Mouse (Mus musculus) cerebellum, adult 2 months (tissue): Measurements from ENCODE around the gene Lypd6. TPM values are rescaled to one million over a fixed set of nuclear protein-coding genes. Genes with fewer than 3 reads are reported as not detected.

Experiments used
- DNase-seq, 2 experiments: peaks; one replicate each; pipeline ENCODE4 v3.0.0; 2021
- H3K27ac ChIP-seq: fragments of 200-500 bp; 2 replicates; pipeline ENCODE4 v1.5.1; 2012; ENCODE audit warnings: low read length, control low read depth, inconsistent platforms; ENCODE audit not compliant: insufficient read depth
- H3K27me3 ChIP-seq: fragments of 200-500 bp; 2 replicates; pipeline ENCODE4 v1.6.1; 2012; ENCODE audit warnings: inconsistent platforms, mild to moderate bottlenecking, low read length, moderate library complexity; ENCODE audit not compliant: control insufficient read depth, insufficient read depth
- H3K4me1 ChIP-seq: fragments of 200-500 bp; 2 replicates; pipeline ENCODE4 v1.6.1; 2011; ENCODE audit warnings: low read length; ENCODE audit not compliant: control insufficient read depth, insufficient read depth
- H3K4me3 ChIP-seq: fragments of 200-500 bp; replicated peaks from 2 replicates; pipeline ENCODE3; 2011; ENCODE audit warnings: mild to moderate bottlenecking, low read depth, low read length, control low read depth; ENCODE audit not compliant: insufficient read depth
- CTCF ChIP-seq: fragments of 200-500 bp; IDR thresholded peaks from 2 replicates; pipeline ENCODE4 v1.5.1; 2011; ENCODE audit warnings: low read depth, mild to moderate bottlenecking, control low read depth, low read length, moderate library complexity, borderline replicate concordance; ENCODE audit not compliant: insufficient read depth
- POLR2A ChIP-seq: fragments of 200-500 bp; IDR thresholded peaks from 2 replicates; pipeline ENCODE4 v1.6.1; 2011; ENCODE audit warnings: low read length, control low read depth, borderline replicate concordance; ENCODE audit not compliant: insufficient read depth
- WGBS: fragments of 180-500 bp; shearing (Covaris S2); methylation state at CpG from one replicate; pipeline ENCODE4 v1.1.7; 2018; 5-methylcytosine and 5-hydroxymethylcytosine counted together
- polyA plus RNA-seq: library from polyadenylated mRNA; depleted of rRNA; stranded (reverse); fragments of >200 nt; gene quantifications from 2 replicates; pipeline ENCODE4 v1.2.3, GENCODE M21; 2012; rRNA removed

Lypd6 gene
- 21.6 and 32.0 TPM in 2 replicates for polyA plus RNA-seq

DNA sequence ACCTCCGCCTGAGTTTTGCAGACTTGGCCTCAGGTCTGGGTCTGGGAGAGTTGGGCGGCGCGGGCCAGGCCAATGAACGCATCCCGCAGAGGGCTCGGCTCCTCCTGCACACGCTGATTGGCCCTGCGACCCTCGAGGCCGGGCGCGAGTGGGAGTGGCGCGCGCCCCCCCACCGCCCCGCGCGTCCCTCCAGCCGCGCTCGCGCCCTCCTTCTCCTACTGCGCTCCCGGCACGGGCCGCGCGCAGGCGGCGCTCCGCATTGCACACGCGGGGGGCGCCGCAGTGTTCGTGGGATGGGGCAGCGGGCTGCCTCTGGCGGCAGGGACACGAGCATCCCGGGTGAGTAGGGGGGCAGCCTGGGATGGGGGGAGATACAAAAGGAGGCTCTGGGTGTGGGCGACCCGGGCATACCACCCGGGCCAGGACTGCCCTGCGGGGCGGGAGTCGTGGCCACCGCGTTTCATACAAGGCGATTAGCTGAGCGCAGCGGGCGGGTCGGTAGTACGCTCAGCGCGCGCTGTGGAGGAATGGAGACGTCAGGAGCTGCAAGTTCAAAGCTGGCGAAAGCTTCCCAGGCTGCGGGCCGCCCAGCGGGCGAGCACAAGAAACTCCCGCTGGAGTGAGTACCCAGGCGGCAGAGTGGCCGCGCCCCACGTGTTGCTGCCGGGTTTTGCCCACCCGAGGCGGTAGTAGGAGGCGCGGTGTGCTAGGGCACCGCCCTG, at the start of gene Lypd6:
Gene Lypd6 (plus strand): TSS at position 184 of the 722 bp plus-strand sequence.
- no peak for TF ChIP-seq CTCF
- TF ChIP-seq POLR2A, result no peak
- H3K4me1 ChIP-seq, result no peaks in the 10 kb centered on the region
- no peak within 1 kb of the TSS for H3K27ac ChIP-seq
- WGBS, result under 1% methylated on average over 73 of the region's 76 CpGs
- H3K27me3 ChIP-seq, result no peaks in the 10 kb centered on the region
- H3K4me3 ChIP-seq, result peak within 1 kb of the TSS; percentile 39
- DNase-seq, result peak; percentile 12 to 41

DNA sequence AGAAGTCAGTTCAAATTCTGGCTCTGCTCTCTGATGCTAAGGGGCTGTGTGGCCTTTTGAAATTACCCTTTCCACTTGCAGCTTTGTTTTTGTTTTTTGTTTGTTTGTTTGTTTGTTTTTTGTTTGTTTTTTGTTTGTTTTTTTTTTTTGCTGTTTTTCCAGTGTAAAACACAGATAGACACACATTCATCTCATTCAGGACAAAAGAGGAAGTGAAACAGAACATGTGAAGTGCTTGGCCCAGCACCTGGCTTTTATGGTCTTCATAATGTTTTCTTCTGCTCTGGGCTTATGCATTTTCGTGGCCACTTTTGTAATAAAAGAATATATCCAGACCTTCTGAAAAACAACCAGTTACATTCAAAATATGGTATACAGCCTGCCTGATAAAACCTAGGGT, 46.8 kb upstream of the Lypd6 start:
- H3K4me3 ChIP-seq, result no peak overlapping the region
- TF ChIP-seq POLR2A (no peak), CTCF (no peak)
- WGBS, result 88% methylated on average over 1 of the region's 1 CpGs

DNA sequence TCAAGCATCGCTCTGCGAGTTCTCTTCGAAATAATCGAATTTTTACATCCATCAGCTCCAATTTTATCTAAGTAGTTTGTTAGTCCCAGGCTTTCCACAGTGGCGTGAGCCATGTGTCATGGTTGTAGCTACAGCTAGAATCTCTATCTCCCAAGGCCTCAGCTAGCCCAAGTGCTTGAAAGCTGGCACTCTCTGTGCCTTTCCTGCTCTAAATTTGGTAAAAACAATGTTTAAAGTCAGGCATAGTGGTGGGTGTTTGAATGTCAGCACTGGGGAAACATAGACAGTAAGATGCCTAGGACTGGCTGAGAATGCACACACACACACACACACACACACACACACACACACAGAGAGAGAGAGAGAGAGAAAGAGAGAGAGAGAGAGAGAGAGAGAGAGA, 40.7 kb upstream of the Lypd6 start:
- DNase-seq, result no peak

More for the DNA sequence above, 46.8 kb upstream of the Lypd6 start:
- no peak for DNase-seq
- H3K27ac ChIP-seq, result no peak overlapping the region
- H3K27me3 ChIP-seq, result no peaks in the 10 kb centered on the region
- H3K4me1 ChIP-seq, result no peaks in the 10 kb centered on the region

DNA sequence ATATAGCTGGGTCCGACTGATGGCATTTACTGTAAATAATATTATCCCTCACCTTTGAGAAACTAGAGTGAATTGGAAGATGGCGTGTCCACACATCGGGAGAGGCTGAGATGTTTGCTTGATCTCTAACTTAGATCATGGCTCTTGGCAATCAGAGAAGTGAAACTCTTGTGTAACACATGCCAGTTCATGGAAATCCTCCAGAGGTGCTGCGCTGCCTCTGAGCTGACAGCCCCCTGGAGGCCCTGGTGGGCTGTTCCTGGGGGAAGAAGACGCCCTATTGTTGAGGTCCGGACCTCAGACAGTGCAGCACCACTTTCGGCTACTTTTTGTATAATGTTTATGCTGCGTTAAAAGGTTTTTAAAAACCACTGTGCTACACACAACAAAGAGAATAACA, 37.3 kb upstream of the Lypd6 start:
- H3K4me3 ChIP-seq, result no peak overlapping the region
- H3K27me3 ChIP-seq, result no peaks in the 10 kb centered on the region
- DNase-seq, result no peak
- no peak overlapping the region for H3K27ac ChIP-seq
- 54% methylated on average over 8 of the region's 8 CpGs for WGBS
- H3K4me1 ChIP-seq, result no peaks in the 10 kb centered on the region
- TF ChIP-seq CTCF (no peak), POLR2A (no peak)

More for the DNA sequence above, 40.7 kb upstream of the Lypd6 start:
- no peak for TF ChIP-seq POLR2A
- no peak for TF ChIP-seq CTCF
- Histone ChIP-seq H3K4me1 (no peaks in the 10 kb centered on the region), H3K4me3 (no peak overlapping the region), H3K27me3 (no peaks in the 10 kb centered on the region), H3K27ac (no peak overlapping the region)
- 92% methylated on average over 5 of the region's 5 CpGs for WGBS

DNA sequence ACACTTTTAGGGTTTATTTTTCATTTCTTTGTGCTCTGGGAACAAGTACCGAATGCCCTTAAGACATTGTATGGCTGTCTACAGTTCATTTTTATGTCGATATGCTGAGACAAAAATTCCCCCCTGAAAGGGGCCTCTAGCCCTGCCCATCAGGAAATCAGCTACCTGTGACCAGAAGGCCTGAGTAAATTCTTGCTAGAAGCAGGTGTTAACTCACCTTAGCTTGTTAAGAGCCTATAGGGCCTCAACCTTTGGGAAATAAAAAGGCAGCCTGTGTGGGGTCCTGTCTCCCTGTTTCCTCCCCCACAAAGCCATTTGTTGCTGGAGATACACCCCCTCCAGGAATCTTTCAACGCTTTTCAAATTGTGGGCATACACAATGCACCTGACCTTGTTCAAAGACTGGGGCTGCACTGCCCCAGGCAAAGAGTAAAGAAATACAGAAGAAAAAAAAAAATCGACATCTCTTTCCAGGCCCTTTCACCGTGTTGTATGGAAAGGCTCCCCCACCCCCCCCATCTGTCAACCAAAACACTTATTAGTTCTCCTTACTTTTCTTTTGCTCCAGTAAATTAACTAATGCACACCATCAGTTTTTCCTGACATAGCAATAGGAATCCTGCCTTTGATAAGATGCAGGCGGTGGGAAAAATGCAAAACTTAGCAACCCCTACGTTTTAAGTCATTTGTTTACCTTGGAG, 21.9 kb upstream of the Lypd6 start:
- WGBS, result 75% methylated on average over 7 of the region's 7 CpGs
- H3K27ac ChIP-seq, result no peak overlapping the region
- no peaks in the 10 kb centered on the region for H3K4me1 ChIP-seq
- no peak for DNase-seq
- no peak overlapping the region for H3K4me3 ChIP-seq
- H3K27me3 ChIP-seq, result no peaks in the 10 kb centered on the region
- TF ChIP-seq POLR2A, result no peak
- no peak for TF ChIP-seq CTCF

DNA sequence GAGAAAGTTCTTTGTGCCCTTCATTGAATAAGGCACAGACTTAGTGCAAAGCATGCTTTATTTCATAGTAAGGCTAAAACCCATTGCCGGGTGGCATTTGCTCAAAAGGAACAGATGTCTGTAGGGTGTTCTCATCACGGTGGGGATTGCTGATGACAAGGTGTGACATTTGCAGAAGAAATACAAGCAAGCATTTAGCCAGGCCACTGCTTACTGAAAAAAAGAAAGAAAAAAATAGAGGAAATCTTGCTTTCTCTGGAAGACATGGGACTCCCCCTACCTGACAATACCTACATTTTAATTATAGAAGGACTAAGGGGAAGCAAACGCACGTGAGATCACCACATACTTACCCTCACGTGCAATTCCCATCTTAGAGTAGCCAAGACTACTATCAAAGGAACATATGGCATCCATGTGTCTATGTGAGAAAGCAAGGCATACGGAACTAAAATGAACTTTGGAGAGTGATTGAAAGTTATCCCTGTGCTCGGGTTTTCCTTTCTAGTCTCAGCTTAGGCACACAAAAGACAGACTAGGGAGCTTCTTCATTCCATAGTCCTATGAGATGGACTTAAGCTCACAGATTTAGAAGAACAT, 21.3 kb upstream of the Lypd6 start:
- H3K4me3 ChIP-seq, result no peak overlapping the region
- H3K27me3 ChIP-seq, result no peaks in the 10 kb centered on the region
- peak in 1 of 2 experiments; percentile 33 for DNase-seq
- H3K27ac ChIP-seq, result no peak overlapping the region
- TF ChIP-seq CTCF (no peak), POLR2A (no peak)
- H3K4me1 ChIP-seq, result no peaks in the 10 kb centered on the region
- 45% methylated on average over 7 of the region's 7 CpGs for WGBS

DNA sequence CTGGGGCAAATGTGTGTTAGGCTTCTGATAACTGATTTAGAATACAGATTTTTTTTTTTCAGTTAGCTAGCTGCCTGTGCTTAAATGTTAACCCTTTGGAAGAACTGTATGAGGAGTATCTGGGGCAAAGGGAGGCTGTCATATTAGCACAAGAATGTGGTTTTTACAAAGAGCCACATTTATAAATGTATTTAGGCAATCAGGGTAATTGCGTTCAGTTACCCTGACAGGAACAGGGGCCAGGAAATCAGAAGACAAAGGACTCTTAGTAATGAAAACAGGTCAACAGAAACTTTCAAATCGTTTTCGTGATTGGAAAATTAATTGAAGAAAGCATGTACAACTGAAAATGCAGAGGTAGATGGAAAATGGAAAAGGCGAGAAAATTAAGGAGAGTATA, 20.4 kb upstream of the Lypd6 start:
- TF ChIP-seq CTCF (no peak), POLR2A (no peak)
- H3K4me1 ChIP-seq, result no peaks in the 10 kb centered on the region
- no peaks in the 10 kb centered on the region for H3K27me3 ChIP-seq
- no peak for DNase-seq
- H3K4me3 ChIP-seq, result no peak overlapping the region
- H3K27ac ChIP-seq, result no peak overlapping the region
- WGBS, result 89% methylated on average over 4 of the region's 4 CpGs

DNA sequence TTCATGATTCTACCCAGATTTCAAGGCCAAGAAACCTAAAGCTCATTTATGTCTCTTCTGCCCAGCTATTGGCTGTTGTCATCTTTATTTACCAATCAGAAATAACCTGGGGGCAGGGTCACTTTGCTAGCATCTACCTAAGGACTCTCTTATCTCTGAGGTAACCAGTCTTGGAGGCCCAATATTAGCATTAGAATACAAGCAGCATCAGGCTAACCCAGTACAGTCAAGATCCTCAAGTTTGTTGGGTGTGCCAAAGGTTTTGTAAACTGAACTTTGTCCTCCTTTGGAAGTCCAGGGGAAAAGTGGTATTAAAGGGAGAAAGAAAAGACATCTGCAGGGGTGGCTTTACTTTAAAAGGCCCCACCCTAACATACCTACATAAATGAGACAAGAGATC, 17.8 kb upstream of the Lypd6 start:
- no peaks in the 10 kb centered on the region for H3K4me1 ChIP-seq
- no peak for DNase-seq
- no peak for TF ChIP-seq CTCF
- no peaks in the 10 kb centered on the region for H3K27me3 ChIP-seq
- no peak overlapping the region for H3K27ac ChIP-seq
- no peak overlapping the region for H3K4me3 ChIP-seq
